Mouse (Mus musculus) right cerebral cortex, postnatal 36 days (tissue): ENCODE results near the gene Xkr8.
A peak's percentile ranks its signal among the peaks of the same experiment; 100 is the strongest.
"Not testable (repeated sequence)": the region's sequence is repeated elsewhere in the genome, so short reads cannot be mapped to it uniquely, and the experiment has no call there.

ENCODE experiments used
- DNase-seq, 2 experiments: peaks; one replicate each; pipeline ENCODE4 v3.0.0; 2022; ENCODE audit warnings: low spot score in 2 of 2, mixed read lengths in 1 of 2

Gene Xkr8

DNA sequence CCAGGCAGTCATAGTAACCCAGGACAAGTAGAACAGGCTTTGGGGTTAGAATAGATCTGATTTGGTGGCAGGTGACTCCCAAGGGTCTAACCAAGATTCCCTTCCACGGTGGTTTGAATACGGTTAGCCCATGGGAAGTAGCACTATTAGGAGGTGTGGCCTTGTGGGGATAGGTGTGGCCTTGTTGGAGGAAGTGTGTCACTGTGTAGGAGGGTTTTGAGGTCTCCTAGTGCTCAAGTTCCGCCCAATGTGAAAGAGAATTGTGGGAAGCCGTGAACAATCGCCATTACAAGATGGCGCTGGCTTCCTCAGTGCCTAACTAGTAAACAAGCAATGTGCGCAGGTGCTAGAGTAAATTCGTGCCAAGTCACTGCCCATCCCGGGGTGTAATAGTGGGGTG lies 4.8 kb upstream of the Xkr8 start:
- not testable (repeated sequence) for DNase-seq

DNA sequence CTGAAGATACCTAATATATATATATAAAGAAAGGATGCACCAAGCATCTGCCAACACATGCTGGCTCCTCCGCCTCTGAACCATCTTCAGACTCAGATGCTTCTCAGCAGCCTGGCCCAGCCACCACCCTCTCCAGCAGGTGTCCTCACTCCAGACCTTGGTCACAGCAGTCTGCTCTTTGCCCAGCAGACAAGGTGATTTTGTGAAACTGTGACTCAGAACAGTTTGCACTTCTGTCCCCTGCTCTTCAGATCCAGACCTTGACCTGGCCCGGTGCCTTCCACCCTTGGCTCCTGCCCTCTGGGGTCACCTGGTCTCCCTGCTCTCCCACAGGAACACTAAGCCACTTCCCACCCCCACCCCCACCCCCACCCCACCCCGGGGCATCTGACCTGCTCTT lies 3.5 kb upstream of the Xkr8 start:
- no peak for DNase-seq

DNA sequence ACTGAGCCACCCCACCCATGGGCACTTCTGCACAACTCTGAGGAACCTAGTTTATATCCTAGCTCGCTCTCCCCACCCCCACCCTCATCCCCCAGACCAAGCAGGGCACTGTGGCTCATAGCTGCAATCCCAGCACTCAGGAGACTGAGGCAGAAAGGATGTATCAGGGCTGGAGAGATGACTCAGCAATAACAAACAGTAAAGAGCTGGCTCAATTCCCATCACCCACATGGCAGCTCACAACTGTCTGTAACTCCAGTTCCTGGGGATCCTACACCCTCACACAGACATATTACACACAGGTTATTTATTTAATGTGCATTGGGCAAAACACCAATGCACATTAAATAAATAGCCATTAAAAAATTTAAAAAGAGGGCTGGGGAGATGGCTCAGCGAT lies 3.0 kb upstream of the Xkr8 start:
- DNase-seq, result no peak

DNA sequence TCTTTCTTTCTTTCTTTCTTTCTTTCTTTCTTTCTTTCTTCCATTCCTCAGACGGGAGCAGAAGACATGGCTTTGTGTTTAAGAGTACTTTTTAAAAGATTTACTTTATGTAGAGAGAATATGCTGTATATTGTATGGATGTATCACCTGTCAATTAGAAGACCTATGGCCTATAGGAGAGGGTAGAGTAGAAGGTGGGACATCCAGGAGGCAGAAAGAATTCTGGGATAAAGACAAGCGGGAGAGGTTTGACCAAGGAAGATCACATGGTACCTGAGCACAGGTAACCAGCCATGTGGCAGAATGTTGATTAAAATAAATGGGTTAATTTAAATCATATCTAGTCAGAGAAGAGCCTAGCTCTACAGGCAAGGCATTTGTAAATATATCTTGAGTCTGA lies 2.4 kb upstream of the Xkr8 start:
- no peak for DNase-seq

DNA sequence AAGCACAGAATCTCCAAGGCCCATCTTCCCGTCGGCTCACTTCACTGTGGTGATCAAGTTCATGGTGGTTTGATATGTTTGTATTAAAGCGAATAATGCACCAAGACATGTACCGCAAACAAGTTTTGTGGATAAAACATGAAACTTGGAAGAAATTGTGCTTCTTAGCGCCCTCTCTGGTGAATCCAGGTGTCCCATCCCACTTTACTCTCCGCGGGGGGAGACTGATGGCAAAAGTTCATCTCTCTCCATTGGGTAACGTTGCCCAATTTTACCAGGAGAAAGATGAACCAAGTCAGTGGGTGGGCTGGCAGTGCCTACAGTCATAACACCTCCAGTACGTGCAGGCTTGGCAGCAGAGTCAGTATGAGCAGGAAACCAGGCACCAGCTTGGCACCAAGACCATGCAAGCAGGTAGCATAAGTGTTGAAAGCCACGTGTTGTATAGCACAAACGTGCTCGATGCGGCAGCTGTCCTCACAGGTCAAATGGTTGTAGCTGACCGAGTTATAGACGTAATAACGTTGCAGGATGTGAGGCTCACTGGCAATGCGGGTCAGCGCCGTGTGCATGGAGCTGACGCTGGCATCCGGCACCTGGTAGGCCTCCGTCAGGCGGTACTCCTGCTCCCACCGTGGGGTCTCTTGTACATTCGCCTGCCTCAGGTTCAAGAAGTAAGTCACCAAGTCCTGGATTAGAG lies 875 bp upstream of the Xkr8 start:
- no peak for DNase-seq

DNA sequence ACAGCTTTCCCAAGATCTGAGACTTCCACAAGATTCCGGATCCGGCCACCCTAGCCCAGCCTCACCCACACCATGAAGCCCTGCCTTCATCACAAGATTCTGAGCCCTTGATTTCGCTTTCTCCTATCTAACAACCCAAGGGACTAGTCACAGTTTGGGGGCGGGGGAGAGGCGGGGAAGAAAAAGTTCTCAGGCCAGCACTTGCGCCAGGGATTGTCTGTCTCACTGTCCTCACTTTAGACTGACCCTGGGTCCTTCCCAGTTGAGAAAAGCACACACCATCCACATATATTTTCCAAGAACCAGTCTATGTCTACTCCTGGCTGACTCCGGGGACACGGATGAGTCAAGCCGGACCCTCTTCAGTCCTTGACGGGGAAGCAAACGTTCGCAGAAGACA lies 730 bp downstream of the Xkr8 start:
- no peak for DNase-seq

DNA sequence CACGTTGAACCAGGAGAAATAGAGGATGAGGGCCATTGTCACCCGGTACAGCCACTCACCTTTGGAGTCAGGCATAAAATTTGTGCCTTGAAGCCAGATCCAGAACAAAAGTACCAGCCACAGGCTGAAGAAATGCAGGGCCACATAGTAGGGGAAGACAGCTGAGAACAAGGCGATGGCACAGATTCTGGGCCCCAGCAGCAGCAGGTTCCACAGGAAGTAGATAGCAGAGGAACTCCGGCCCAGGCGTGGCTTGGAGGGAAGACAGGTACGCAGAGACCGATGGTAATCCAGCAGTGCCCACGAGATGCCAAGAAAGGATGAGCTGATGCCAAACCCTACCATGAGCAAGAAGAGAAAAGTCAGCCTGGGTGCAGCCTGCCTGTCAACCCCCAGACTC lies 4.1 kb downstream of the Xkr8 start:
- DNase-seq, result no peak

DNA sequence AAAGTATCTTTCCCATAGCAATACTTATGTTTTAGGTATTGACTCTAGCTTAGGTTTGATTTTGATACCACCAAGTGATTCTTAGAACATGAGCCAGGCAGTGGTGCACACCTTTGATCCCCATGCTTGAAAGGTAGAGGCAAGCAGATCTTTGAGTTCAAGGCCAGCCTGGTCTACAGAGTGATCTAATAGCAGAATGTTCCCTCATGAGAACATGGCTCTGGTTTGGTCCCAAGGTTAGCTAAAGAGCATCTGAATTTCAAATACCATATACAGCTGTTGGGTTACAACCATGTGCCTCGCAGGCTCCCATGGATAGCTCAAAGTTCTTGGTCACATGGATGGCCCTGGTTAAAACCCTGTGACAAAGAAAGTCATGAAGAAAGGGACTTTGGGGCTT lies 14.1 kb downstream of the Xkr8 start:
- DNase-seq, result no peak

DNA sequence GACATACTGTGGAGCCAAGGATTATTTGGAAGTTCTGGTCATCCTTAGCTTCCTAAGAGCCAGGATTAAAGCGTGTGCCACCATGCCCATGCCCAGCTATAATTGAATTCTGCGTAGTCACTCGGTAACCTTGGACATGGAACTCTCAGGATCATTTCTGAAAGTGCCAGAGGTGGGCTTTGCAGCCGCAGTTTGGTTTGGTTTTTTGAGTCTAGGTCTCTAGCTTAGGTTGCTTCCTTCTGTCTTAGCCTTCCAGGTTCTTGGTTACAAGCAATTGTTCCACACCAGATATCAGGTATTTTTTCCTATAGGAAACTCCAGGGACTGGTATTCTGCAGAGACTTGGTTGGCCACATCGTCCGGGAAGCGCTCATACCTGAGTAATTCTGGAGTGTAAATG lies 19.2 kb downstream of the Xkr8 start:
- no peak for DNase-seq

DNA sequence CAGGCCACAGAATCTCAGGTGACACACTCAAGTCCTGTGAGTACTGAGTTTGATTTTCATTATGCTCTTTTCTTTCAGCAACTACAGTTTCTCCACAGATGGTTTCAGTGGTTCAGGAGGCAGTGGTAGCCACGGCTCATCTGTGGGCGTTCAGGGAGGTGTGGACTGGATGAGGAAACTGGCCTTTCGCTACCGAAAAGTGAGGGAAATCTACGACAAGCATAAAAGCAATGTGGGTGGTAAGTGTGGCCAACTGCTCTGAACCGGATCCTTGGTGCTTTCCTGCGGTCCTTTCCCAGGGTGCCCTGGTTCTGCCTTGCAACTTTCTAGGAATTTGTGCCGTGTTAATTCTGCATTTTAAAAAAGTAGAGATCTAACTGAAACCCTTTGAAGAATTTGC lies 25.5 kb downstream of the Xkr8 start:
- no peak for DNase-seq

DNA sequence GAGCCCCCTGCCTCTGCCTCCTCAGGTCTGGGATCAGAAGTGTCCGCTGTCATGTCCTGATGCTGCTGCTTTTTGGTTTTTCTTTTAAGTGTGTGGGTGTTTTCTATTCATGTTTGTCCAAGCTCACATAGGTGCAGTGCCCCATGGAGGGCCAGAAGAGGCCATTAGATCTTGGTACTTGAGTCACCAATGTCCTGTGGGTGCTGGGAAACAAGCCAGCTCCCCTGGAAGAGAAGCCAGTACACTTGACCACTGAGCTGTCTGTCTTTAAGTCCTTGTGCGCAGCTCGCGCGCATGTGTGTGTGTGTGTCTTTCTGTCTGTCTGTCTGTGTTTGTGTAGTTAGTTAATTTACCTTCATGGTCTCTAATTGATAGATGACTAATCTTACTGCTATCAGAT lies 30.3 kb downstream of the Xkr8 start:
- no peak for DNase-seq

DNA sequence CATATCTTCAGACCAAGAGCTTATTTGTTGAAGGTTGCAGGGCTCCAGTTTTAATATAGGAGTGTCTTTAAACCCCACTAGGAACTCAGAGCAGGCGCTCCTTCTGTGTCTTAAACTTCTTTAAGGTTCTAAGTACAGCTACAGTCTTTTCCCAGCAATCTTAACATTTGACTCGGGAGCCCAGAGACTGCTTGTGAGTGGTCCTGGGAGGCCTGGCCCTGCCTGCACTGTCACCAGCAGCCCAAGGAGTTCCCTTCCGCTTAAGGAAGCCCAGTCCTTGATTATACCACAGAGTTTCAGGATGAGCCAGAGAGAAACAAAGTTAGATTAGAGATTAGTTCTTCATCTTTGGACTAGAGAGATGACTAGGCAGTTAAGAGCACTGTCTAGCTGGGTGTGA lies 39.0 kb downstream of the Xkr8 start:
- no peak for DNase-seq

DNA sequence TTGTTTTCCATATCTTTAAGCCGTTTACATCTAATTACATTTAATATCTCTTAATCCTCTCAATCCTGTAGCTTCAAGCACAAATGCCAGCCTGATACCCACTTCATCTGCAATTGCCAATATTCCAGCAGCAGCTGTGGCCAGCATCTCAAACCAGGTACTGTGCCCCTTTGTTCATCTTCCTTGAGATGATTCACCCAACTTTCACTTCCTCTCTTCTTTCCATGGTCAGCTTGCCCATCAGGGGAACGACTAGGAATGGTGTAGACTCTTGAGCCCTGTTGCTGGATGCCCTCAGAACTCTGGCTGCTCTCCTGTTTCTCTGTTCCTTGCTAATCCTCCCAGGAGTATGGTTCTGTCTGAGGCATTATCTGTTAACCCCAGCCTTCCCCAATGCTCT lies 42.7 kb downstream of the Xkr8 start:
- DNase-seq, result no peak

DNA sequence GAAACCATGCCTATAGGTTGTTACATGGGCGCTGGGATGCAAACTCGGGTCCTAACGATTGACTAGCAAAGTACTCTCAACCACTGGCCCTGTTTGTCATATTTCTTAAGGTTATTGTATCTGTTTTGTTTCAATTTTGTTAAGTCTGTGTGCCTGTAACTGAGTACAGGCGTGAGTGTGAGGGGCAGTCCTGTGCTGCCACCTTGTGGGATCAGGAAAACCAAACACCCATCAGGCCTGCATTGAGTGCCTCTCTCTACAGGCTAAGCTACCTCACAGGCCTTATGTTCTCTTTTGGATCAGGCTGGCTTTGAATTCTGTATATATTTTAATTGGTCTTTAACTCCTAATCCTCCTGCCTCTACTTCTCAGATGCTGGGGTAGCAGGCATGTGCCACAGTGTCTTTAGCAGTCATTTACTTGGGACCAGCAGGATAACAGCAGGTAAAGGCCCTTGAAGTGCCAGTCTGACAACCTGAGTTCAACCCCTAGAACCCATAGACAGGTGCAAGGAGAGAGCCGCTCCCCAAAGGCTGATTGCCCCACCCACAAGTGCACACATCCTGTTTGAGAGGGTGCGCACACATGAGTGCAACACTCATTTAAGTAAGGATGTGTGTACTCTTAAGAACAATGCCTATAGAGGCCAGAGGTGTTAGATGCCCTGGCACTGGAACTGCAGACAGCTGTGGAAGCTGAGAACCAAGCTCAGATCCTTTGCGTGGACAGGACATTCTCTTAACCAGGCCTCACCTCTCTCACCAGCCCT lies 55.4 kb downstream of the Xkr8 start:
- peak in 1 of 2 experiments; percentile 6 for DNase-seq
